Mouse (Mus musculus) layer of hippocampus, postnatal 36 days (tissue): Measurements from ENCODE around the gene Scap. TPM values are rescaled to one million over a fixed set of nuclear protein-coding genes. Genes with fewer than 3 reads are reported as not detected.

Experiments
- DNase-seq, 2 experiments: peaks; one replicate each; pipeline ENCODE4 v3.0.0; 2022
- total RNA-seq, 2 experiments: library from RNA; stranded (reverse); gene quantifications; 2 replicates each; pipeline ENCODE4 v1.2.3; 2021

Gene Scap
- 10 to 100 TPM; 97.4 to 98.6 TPM for total RNA-seq

- DNase-seq: peak; percentile 96 to 98
Measured at GRCm38 (mm10) chr9:110333135-110333895, at the start of gene Scap. TSS of gene Scap (plus strand) at chr9:110333288.

- no peak for DNase-seq
Measured at GRCm38 (mm10) chr9:110284075-110284697, 48.9 kb upstream of the Scap start.

GRCm38 (mm10) chr9:110287321-110287924 lies 45.7 kb upstream of the Scap start:
- peak; percentile 40 to 66 for DNase-seq

- DNase-seq: peak in 1 of 2 experiments; percentile 50
Measured at GRCm38 (mm10) chr9:110293254-110293718, 39.8 kb upstream of the Scap start.

- DNase-seq: no peak
Measured at GRCm38 (mm10) chr9:110293873-110294415, 39.1 kb upstream of the Scap start.

GRCm38 (mm10) chr9:110294786-110295185 lies 38.3 kb upstream of the Scap start:
- DNase-seq: no peak

- peak; percentile 74 to 75 for DNase-seq
Measured at GRCm38 (mm10) chr9:110296867-110297627, 36.0 kb upstream of the Scap start.

GRCm38 (mm10) chr9:110304516-110304915 lies 28.6 kb upstream of the Scap start:
- DNase-seq: no peak

GRCm38 (mm10) chr9:110304969-110305651 lies 28.0 kb upstream of the Scap start, which contains the start of gene Elp6:
TSS of gene Elp6 (plus strand) at chr9:110305173.
- DNase-seq: peak; percentile 94

- DNase-seq: no peak
Measured at GRCm38 (mm10) chr9:110306371-110306770, 26.7 kb upstream of the Scap start.

GRCm38 (mm10) chr9:110314706-110315105 lies 18.4 kb upstream of the Scap start:
- DNase-seq: no peak

- DNase-seq: no peak
Measured at GRCm38 (mm10) chr9:110315410-110315809, 17.7 kb upstream of the Scap start.

GRCm38 (mm10) chr9:110315904-110316303 lies 17.2 kb upstream of the Scap start:
- no peak for DNase-seq

GRCm38 (mm10) chr9:110316503-110316902 lies 16.6 kb upstream of the Scap start:
- no peak for DNase-seq

GRCm38 (mm10) chr9:110320769-110321168 lies 12.3 kb upstream of the Scap start:
- DNase-seq: no peak

GRCm38 (mm10) chr9:110322972-110323371 lies 10.1 kb upstream of the Scap start:
- DNase-seq: no peak

- no peak for DNase-seq
Measured at GRCm38 (mm10) chr9:110324181-110324580, 8.9 kb upstream of the Scap start.

GRCm38 (mm10) chr9:110328178-110328577 lies 4.9 kb upstream of the Scap start:
- no peak for DNase-seq

GRCm38 (mm10) chr9:110328946-110329630 lies 4.0 kb upstream of the Scap start:
- DNase-seq: no peak

GRCm38 (mm10) chr9:110329655-110330054 lies 3.4 kb upstream of the Scap start:
- DNase-seq: no peak

GRCm38 (mm10) chr9:110330341-110330740 lies 2.7 kb upstream of the Scap start:
- no peak for DNase-seq
